Mouse (Mus musculus) testis, adult 2 months (tissue): ENCODE measurements around the gene Acss1.

Experiments
- CTCF ChIP-seq: fragments of 200-500 bp; IDR thresholded peaks from 2 replicates; pipeline ENCODE4 v1.5.1; 2012; ENCODE audit warnings: low read depth, mild to moderate bottlenecking, inconsistent platforms, low read length, moderate library complexity; ENCODE audit not compliant: control insufficient read depth, insufficient read depth, insufficient replicate concordance
- POLR2A ChIP-seq: fragments of 200-500 bp; IDR thresholded peaks from 2 replicates; pipeline ENCODE4 v1.6.1; 2012; ENCODE audit warnings: low read depth, mild to moderate bottlenecking, inconsistent platforms, low read length, moderate library complexity; ENCODE audit not compliant: control insufficient read depth

DNA sequence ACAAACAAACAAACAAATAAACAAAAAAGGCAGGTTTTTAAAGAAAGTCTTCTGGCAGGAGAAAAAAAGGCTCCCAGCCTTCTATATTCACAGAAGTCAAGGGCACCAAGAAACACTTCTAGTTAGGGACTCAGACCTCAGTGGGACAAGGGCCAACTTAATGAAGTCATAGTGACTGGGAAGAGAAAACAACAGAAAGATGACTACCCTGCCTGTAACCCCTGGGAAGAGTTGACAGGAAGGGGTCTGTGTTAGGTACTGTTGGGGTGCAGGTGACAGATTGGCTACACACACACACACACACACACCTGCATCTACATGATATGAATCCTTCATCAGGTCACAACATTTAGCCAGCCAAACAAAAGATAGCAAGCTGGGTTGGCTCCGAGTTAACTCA, 25.1 kb downstream of the Acss1 start:
- no peak for TF ChIP-seq CTCF
- no peak for TF ChIP-seq POLR2A
